ENCODE assay signal across 18 mouse cellular contexts in genomic region chr10:67804637-67805036, GRCm38 (mm10).
DNase-seq lines count a peak whose midpoint lies in the region; TF ChIP-seq lines count a peak whose summit lies in the region.
"Had no signal": no experiment of that assay in that cellular context is flagged by ENCODE, and none has a peak within 500 bp of the region (broad histone marks: within the 10 kb centered on the region; RNA-seq: fewer than 3 reads in every experiment).

No protein-coding gene starts in this region.

- no peaks in the 10 kb centered on the region for H3K36me3 ChIP-seq in thymus, adult 2 months (ENCODE audit: control insufficient read depth, insufficient read depth, low read length)
- H3K36me3 ChIP-seq: embryonic facial prominence, embryonic 13.5 days; forebrain, embryonic 10.5 days; heart, embryonic 15.5 days; hindbrain, embryonic 12.5 days; limb, embryonic 15.5 days; neural tube, embryonic 15.5 days had no signal

- H3K4me1 ChIP-seq in bone marrow macrophage, adult 2 months (ENCODE audit: control insufficient read depth, insufficient read depth, low read length), result peaks cover 7% of the 10 kb centered on the region
- H3K4me1 ChIP-seq in thymus, adult 2 months (replicated peaks; ENCODE audit: control insufficient read depth, insufficient read depth, low read length), result no peaks in the 10 kb centered on the region; the same call in 1 of the 2 replicates
- H3K4me1 ChIP-seq: forebrain, embryonic 10.5 days; heart, embryonic 15.5 days; limb, embryonic 15.5 days; neural tube, embryonic 15.5 days had no signal

- intact Hi-C loops in gastrocnemius, postnatal 14 days (cut with DNase I; ENCODE audit: low total_unique reads), result no loop called here

- 13% methylated on average over 12 of the region's 12 CpGs for WGBS in thymus, adult 2 months

- no peak for TF ChIP-seq POLR2A in bone marrow macrophage, adult 2 months (IDR thresholded peaks at IDR 0.05; ENCODE audit: borderline replicate concordance, low read depth, low read length)
- no peak for TF ChIP-seq POLR2A in thymus, adult 2 months (IDR thresholded peaks at IDR 0.05; ENCODE audit: control insufficient read depth, extremely low read depth, insufficient read depth, low read length, poor library complexity)

- H3K27me3 ChIP-seq in thymus, adult 2 months (ENCODE audit: control insufficient read depth, insufficient read depth, low read length), result no peaks in the 10 kb centered on the region
- H3K27me3 ChIP-seq: embryonic facial prominence, embryonic 13.5 days; heart, embryonic 15.5 days; hindbrain, embryonic 12.5 days; limb, embryonic 15.5 days; neural tube, embryonic 15.5 days had no signal

- DNase-seq in gastrocnemius, postnatal 14 days, result peak; percentile 11
- DNase-seq in gastrocnemius, adult 8-10 months (ENCODE audit: low spot score in 2 of 2), result no peak
- peak; percentile 21 for DNase-seq in lung, postnatal 36 days
- DNase-seq in lung, postnatal 10 days, result no peak
- peak; percentile 5 for DNase-seq in mesoderm, embryonic 11.5 days (ENCODE audit: low read depth, low spot score)
- DNase-seq in thymus, adult 2 months, result no peak
- DNase-seq in layer of hippocampus, adult 11-12 months (ENCODE audit: low spot score), result no peak
- DNase-seq: cerebellum, adult 11 months; thymus, postnatal 25 days had no signal

- peak overlapping the region; percentile 24; the same call in 1 of the 2 replicates for H3K27ac ChIP-seq in bone marrow macrophage, adult 2 months (ENCODE audit: insufficient read depth, low read depth, low read length)
- H3K27ac ChIP-seq in thymus, adult 2 months (ENCODE audit: control insufficient read depth, insufficient read depth, low read length), result no peak overlapping the region
- H3K27ac ChIP-seq: embryonic facial prominence, embryonic 13.5 days; forebrain, embryonic 10.5 days; heart, embryonic 15.5 days; hindbrain, embryonic 12.5 days; layer of hippocampus, adult 2 months; limb, embryonic 15.5 days; neural tube, embryonic 15.5 days; stomach, postnatal 0 days had no signal

- no peak for TF ChIP-seq CTCF in bone marrow macrophage, adult 2 months (IDR thresholded peaks at IDR 0.05; ENCODE audit: low read depth, low read length)
- TF ChIP-seq CTCF in thymus, adult 2 months (IDR thresholded peaks at IDR 0.05; ENCODE audit: borderline replicate concordance, control insufficient read depth, extremely low read depth, insufficient read depth, low read length, poor library complexity), result no peak

- H3K4me3 ChIP-seq in bone marrow macrophage, adult 2 months (ENCODE audit: insufficient read depth, low read length), result no peak overlapping the region
- H3K4me3 ChIP-seq in thymus, adult 2 months (ENCODE audit: control insufficient read depth, insufficient read depth, low read length), result no peak overlapping the region
- H3K4me3 ChIP-seq: embryonic facial prominence, embryonic 13.5 days; forebrain, embryonic 10.5 days; heart, embryonic 15.5 days; hindbrain, embryonic 12.5 days; layer of hippocampus, adult 2 months; limb, embryonic 15.5 days; neural tube, embryonic 15.5 days had no signal

Comparison
In these comparisons a context has a peak if more than half of its experiments do, and no peak if none do; other contexts are left out.
1. DNase-seq: peak in gastrocnemius, postnatal 14 days (single experiment), lung, postnatal 36 days (single experiment) and mesoderm, embryonic 11.5 days (single experiment); none in gastrocnemius, adult 8-10 months (0 of 2), lung, postnatal 10 days (single experiment), thymus, adult 2 months (single experiment) and layer of hippocampus, adult 11-12 months (single experiment).